Comparison of ENCODE assay signal across 12 mouse cellular contexts in genomic region chr16:66013608-66014007, GRCm38 (mm10).
DNase-seq lines count a peak whose midpoint lies in the region; ATAC-seq and TF ChIP-seq lines count a peak whose summit lies in the region.
"Had no signal": no experiment of that assay in that cellular context is flagged by ENCODE, and none has a peak within 500 bp of the region (broad histone marks: within the 10 kb centered on the region; RNA-seq: fewer than 3 reads in every experiment).

No protein-coding gene starts in this region.

- peak; percentile 61 for TF ChIP-seq CTCF in lung, postnatal 0 days (IDR thresholded peaks at IDR 0.05)
- peak; percentile 73 for TF ChIP-seq CTCF in forebrain, postnatal 0 days (IDR thresholded peaks at IDR 0.05; ENCODE audit: low read depth)
- TF ChIP-seq CTCF in stomach, postnatal 0 days (IDR thresholded peaks at IDR 0.05; ENCODE audit: low read depth), result peak; percentile 75

- no peak overlapping the region for H3K27ac ChIP-seq in embryonic facial prominence, embryonic 11.5 days (replicated peaks; ENCODE audit: low read depth, low read length)
- H3K27ac ChIP-seq in embryonic facial prominence, embryonic 10.5 days (replicated peaks), result no peak overlapping the region
- no peak overlapping the region for H3K27ac ChIP-seq in lung, postnatal 0 days (ENCODE audit: low read length)
- H3K27ac ChIP-seq in forebrain, postnatal 0 days (ENCODE audit: low read depth, low read length), result no peak overlapping the region
- no peak overlapping the region for H3K27ac ChIP-seq in stomach, postnatal 0 days (replicated peaks)
- H3K27ac ChIP-seq: embryonic facial prominence, embryonic 15.5 days; liver, embryonic 13.5 days had no signal

- 21% methylated on average over 2 of the region's 2 CpGs for WGBS in embryonic facial prominence, embryonic 11.5 days
- 18% methylated on average over 2 of the region's 2 CpGs for WGBS in embryonic facial prominence, embryonic 10.5 days
- WGBS in lung, postnatal 0 days, result 8% methylated on average over 2 of the region's 2 CpGs
- whole genome bisulfite sequencing in forebrain, postnatal 0 days, result 21% methylated on average over 2 of the region's 2 CpGs
- WGBS in stomach, postnatal 0 days, result 12% methylated on average over 2 of the region's 2 CpGs

- H3K4me2 ChIP-seq in embryonic facial prominence, embryonic 11.5 days (ENCODE audit: low read depth, low read length), result no peak overlapping the region
- no peak overlapping the region for H3K4me2 ChIP-seq in lung, postnatal 0 days (replicated peaks; ENCODE audit: low read depth, low read length)
- H3K4me2 ChIP-seq in forebrain, postnatal 0 days (ENCODE audit: low read depth), result no peak overlapping the region
- H3K4me2 ChIP-seq in stomach, postnatal 0 days (replicated peaks; ENCODE audit: low read depth), result no peak overlapping the region
- H3K4me2 ChIP-seq: embryonic facial prominence, embryonic 15.5 days; liver, embryonic 13.5 days had no signal

- no peak overlapping the region for H3K9ac ChIP-seq in embryonic facial prominence, embryonic 11.5 days (replicated peaks; ENCODE audit: low read length)
- H3K9ac ChIP-seq in lung, postnatal 0 days (replicated peaks; ENCODE audit: low read depth), result no peak overlapping the region
- no peak overlapping the region for H3K9ac ChIP-seq in forebrain, postnatal 0 days
- no peak overlapping the region for H3K9ac ChIP-seq in stomach, postnatal 0 days (ENCODE audit: low read length)
- H3K9ac ChIP-seq: embryonic facial prominence, embryonic 15.5 days; liver, embryonic 13.5 days had no signal

- H3K4me1 ChIP-seq in embryonic facial prominence, embryonic 11.5 days (ENCODE audit: control insufficient read depth, insufficient read depth, low read length), result no peaks in the 10 kb centered on the region
- no peaks in the 10 kb centered on the region for H3K4me1 ChIP-seq in embryonic facial prominence, embryonic 10.5 days
- no peaks in the 10 kb centered on the region for H3K4me1 ChIP-seq in lung, postnatal 0 days (ENCODE audit: insufficient read depth, low read depth, low read length)
- no peaks in the 10 kb centered on the region for H3K4me1 ChIP-seq in forebrain, postnatal 0 days (ENCODE audit: insufficient read depth)
- no peaks in the 10 kb centered on the region for H3K4me1 ChIP-seq in stomach, postnatal 0 days (replicated peaks; ENCODE audit: control insufficient read depth, insufficient read depth)
- H3K4me1 ChIP-seq: embryonic facial prominence, embryonic 15.5 days; liver, embryonic 13.5 days had no signal

- H3K27me3 ChIP-seq in embryonic facial prominence, embryonic 11.5 days (ENCODE audit: control insufficient read depth, insufficient read depth, low read length), result no peaks in the 10 kb centered on the region
- H3K27me3 ChIP-seq in embryonic facial prominence, embryonic 10.5 days (replicated peaks; ENCODE audit: low read depth, poor library complexity, severe bottlenecking), result no peaks in the 10 kb centered on the region
- H3K27me3 ChIP-seq in lung, postnatal 0 days (replicated peaks; ENCODE audit: insufficient read depth, low read length), result no peaks in the 10 kb centered on the region
- H3K27me3 ChIP-seq in forebrain, postnatal 0 days (ENCODE audit: insufficient read depth, low read length), result no peaks in the 10 kb centered on the region
- no peaks in the 10 kb centered on the region for H3K27me3 ChIP-seq in stomach, postnatal 0 days (ENCODE audit: control insufficient read depth, insufficient read depth, low read length)
- H3K27me3 ChIP-seq: embryonic facial prominence, embryonic 15.5 days; liver, embryonic 13.5 days had no signal

- no peaks in the 10 kb centered on the region for H3K36me3 ChIP-seq in embryonic facial prominence, embryonic 11.5 days (replicated peaks; ENCODE audit: control insufficient read depth, insufficient read depth, low read depth, low read length)
- no peaks in the 10 kb centered on the region for H3K36me3 ChIP-seq in embryonic facial prominence, embryonic 10.5 days (replicated peaks)
- no peaks in the 10 kb centered on the region for H3K36me3 ChIP-seq in lung, postnatal 0 days (ENCODE audit: insufficient read depth, low read length)
- no peaks in the 10 kb centered on the region for H3K36me3 ChIP-seq in forebrain, postnatal 0 days (ENCODE audit: insufficient read depth)
- H3K36me3 ChIP-seq in stomach, postnatal 0 days (ENCODE audit: control insufficient read depth, insufficient read depth, low read length), result no peaks in the 10 kb centered on the region
- H3K36me3 ChIP-seq: embryonic facial prominence, embryonic 15.5 days; liver, embryonic 13.5 days had no signal

- no peak overlapping the region for H3K4me3 ChIP-seq in embryonic facial prominence, embryonic 11.5 days (ENCODE audit: low read depth, low read length)
- H3K4me3 ChIP-seq in embryonic facial prominence, embryonic 10.5 days, result no peak overlapping the region
- H3K4me3 ChIP-seq in lung, postnatal 0 days (ENCODE audit: low read depth, low read length), result no peak overlapping the region
- no peak overlapping the region for H3K4me3 ChIP-seq in forebrain, postnatal 0 days (ENCODE audit: low read depth, low read length)
- no peak overlapping the region for H3K4me3 ChIP-seq in stomach, postnatal 0 days (ENCODE audit: low read depth, low read length)
- H3K4me3 ChIP-seq: embryonic facial prominence, embryonic 15.5 days; liver, embryonic 13.5 days had no signal

- H3K9me3 ChIP-seq in embryonic facial prominence, embryonic 11.5 days (replicated peaks; ENCODE audit: control insufficient read depth, low read length), result no peaks in the 10 kb centered on the region
- no peaks in the 10 kb centered on the region for H3K9me3 ChIP-seq in embryonic facial prominence, embryonic 10.5 days
- no peaks in the 10 kb centered on the region for H3K9me3 ChIP-seq in lung, postnatal 0 days (ENCODE audit: low read length)
- no peaks in the 10 kb centered on the region for H3K9me3 ChIP-seq in forebrain, postnatal 0 days (ENCODE audit: low read length)
- no peaks in the 10 kb centered on the region for H3K9me3 ChIP-seq in stomach, postnatal 0 days (ENCODE audit: control insufficient read depth, low read length)
- H3K9me3 ChIP-seq: embryonic facial prominence, embryonic 15.5 days; liver, embryonic 13.5 days had no signal

- peak; percentile 70 for DNase-seq in embryonic facial prominence, embryonic 11.5 days (ENCODE audit: low spot score)
- DNase-seq in embryonic facial prominence, embryonic 10.5 days (ENCODE audit: low spot score), result no peak
- peak; percentile 56 for DNase-seq in lung, postnatal 0 days (ENCODE audit: low spot score)
- no peak for DNase-seq in lung, postnatal 36 days
- peak; percentile 60 for DNase-seq in forebrain, postnatal 0 days
- DNase-seq in stomach, postnatal 0 days (ENCODE audit: low spot score), result no peak
- DNase-seq in ovary, adult 18-20 months (ENCODE audit: low spot score), result no peak
- no peak for DNase-seq in lung, postnatal 25 days (ENCODE audit: low spot score)
- DNase-seq: heart, postnatal 4 days; liver, embryonic 13.5 days; right cerebral cortex, postnatal 14 days had no signal

- ATAC-seq in embryonic facial prominence, embryonic 11.5 days (replicated peaks; ENCODE audit: insufficient number of reproducible peaks, low FRiP score, low TSS enrichment, low read depth), result no peak
- no peak for ATAC-seq in lung, postnatal 0 days
- peak; percentile 45; the same call in 1 of the 2 replicates for ATAC-seq in forebrain, postnatal 0 days
- no peak for ATAC-seq in stomach, postnatal 0 days (ENCODE audit: low FRiP score, low TSS enrichment)

- TF ChIP-seq EP300 in lung, postnatal 0 days (IDR thresholded peaks at IDR 0.05), result no peak
- no peak for TF ChIP-seq EP300 in stomach, postnatal 0 days (optimal IDR thresholded peaks at IDR 0.05)

Comparison
In these comparisons a context has a peak if more than half of its experiments do, and no peak if none do; other contexts are left out.
1. DNase-seq: peak in embryonic facial prominence, embryonic 11.5 days (single experiment), lung, postnatal 0 days (single experiment) and forebrain, postnatal 0 days (single experiment); none in embryonic facial prominence, embryonic 10.5 days (single experiment), lung, postnatal 36 days (single experiment), stomach, postnatal 0 days (single experiment), ovary, adult 18-20 months (single experiment) and lung, postnatal 25 days (single experiment).
2. Peak in every context shown above with its lines, with median percentiles within 50 percentile points of each other: CTCF ChIP-seq.